Mouse (Mus musculus) activated CD4-positive, CD25-positive, alpha-beta regulatory T cell, adult 4 months (primary cell): Measurements from ENCODE around the gene Itgbl1. TPM values are rescaled to one million over a fixed set of nuclear protein-coding genes. Genes with fewer than 3 reads are reported as not detected.

Experiments used
- ATAC-seq: one replicate; pipeline ENCODE4 v1.8.0; 2017
- polyA plus RNA-seq, 2 experiments: library from polyadenylated mRNA; unstranded; fragments of 100-300 nt; shearing (Covaris generic); gene quantifications; one replicate each; pipeline ENCODE4 v1.2.1; 2017

Itgbl1 gene
- polyA plus RNA-seq, 2 experiments from 2014 or later, result not detected

DNA sequence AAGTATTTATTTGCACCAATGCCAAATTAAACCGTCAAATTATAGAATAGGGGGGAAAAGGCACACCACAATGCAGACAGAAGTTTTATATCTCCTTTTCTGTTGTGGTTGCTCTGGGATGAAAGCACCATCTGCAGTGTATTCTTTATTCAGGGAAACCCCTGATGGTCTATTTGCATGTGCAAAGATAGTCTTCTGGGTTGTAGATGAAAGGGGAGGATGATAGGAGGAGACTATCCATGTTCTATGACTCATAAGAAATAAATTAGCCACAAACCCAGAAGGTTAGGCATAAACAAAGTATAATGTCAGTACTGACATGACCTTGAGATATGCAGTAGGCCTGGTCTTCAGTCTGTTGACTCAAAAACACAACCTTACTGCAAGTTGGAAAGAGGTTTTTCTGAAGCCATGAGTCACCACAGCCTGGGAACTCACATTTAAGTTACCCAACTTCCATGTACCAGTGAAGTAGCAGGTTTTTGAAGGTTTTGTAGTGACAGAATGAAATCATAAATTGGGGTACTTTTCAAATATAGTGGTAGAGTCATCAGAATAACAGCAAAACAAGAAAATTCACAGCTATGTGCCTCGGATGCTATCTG lies 330.9 kb downstream of the Itgbl1 start:
- ATAC-seq, result no peak

Other genes starting within 250 kb of the Itgbl1 start
- gene Nalcn, start 32.8 kb upstream of the Itgbl1 start, polyA plus RNA-seq, result not detected